Mouse (Mus musculus) large intestine, adult 2 months (tissue): Measurements from ENCODE around the gene Tlr7. TPM values are rescaled to one million over a fixed set of nuclear protein-coding genes. Genes with fewer than 3 reads are reported as not detected.
A peak's percentile ranks its signal among the peaks of the same experiment; 100 is the strongest.
"Not testable (repeated sequence)": the region's sequence is repeated elsewhere in the genome, so short reads cannot be mapped to it uniquely, and the experiment has no call there.

Experiments
- DNase-seq: peaks from one replicate; pipeline ENCODE4 v3.0.0-alpha.2; 2012; ENCODE audit warnings: low read depth, low spot score
- WGBS: fragments of 180-500 bp; shearing (Covaris S2); methylation state at CpG from one replicate; pipeline ENCODE4 v1.1.7; 2018; 5-methylcytosine and 5-hydroxymethylcytosine counted together
- polyA plus RNA-seq: library from polyadenylated mRNA; depleted of rRNA; stranded (reverse); fragments of >200 nt; gene quantifications from 2 replicates; pipeline ENCODE4 v1.2.3, GENCODE M21; 2012; rRNA removed

Tlr7 gene
- polyA plus RNA-seq, 1 experiment: 0.29 TPM

- 72% methylated on average over 4 of the region's 4 CpGs for WGBS
- DNase-seq: no peak
These were observed 15.1 kb downstream of the Tlr7 start for GRCm38 (mm10) chrX:167315093-167315726.

DNA sequence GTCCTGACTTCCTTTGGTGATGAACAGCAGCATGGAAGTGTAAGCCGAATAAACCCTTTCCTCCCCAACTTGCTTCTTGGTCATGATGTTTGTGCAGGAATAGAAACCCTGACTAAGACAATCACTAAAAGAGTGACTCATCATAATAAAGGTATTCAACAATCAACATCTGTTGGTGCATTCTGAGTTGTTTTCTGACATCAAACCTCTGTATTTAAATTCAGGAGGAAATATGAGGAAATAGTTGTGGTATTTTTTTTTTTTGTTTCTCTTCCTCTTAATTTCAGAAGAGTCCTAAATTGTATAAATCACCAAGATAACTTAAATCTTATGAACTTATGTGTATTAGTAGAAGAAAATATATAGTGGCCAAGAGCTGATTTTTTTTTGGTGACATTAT lies 28.3 kb downstream of the Tlr7 start:
- DNase-seq: not testable (repeated sequence)
- 75% methylated on average over 1 of the region's 1 CpGs for WGBS

- DNase-seq: peak; percentile 11
- 15% methylated on average over 9 of the region's 9 CpGs for WGBS
These were observed 53.4 kb downstream of the Tlr7 start for GRCm38 (mm10) chrX:167276953-167277352.

DNA sequence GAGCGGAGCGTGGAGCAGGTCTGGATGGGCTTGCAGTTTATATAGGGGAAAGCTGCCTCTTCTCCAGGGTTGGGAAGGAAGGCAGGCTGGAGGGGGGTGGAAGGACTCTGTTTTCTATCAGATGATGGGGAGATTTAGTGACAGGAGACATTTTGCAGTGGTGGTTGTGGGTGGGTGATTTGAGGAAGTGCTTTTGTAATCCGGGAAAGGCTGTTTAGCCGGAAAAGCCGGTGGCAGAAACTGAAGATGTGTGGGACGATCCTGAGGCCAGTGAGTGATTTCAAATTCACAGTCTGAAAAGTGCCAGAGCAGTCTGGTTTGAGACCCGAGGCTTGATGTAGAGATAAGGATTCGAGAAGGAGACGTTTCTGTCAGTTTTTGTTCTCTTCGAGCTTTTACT lies 53.8 kb downstream of the Tlr7 start:
- 46% methylated on average over 10 of the region's 10 CpGs for WGBS
- no peak for DNase-seq

GRCm38 (mm10) chrX:167264086-167264485 lies 66.3 kb downstream of the Tlr7 start, which contains the start of gene Tlr8:
Gene Tlr8, minus strand, starts transcription at chrX:167264329.
- WGBS: 63% methylated on average over 4 of the region's 4 CpGs
- DNase-seq: no peak

DNA sequence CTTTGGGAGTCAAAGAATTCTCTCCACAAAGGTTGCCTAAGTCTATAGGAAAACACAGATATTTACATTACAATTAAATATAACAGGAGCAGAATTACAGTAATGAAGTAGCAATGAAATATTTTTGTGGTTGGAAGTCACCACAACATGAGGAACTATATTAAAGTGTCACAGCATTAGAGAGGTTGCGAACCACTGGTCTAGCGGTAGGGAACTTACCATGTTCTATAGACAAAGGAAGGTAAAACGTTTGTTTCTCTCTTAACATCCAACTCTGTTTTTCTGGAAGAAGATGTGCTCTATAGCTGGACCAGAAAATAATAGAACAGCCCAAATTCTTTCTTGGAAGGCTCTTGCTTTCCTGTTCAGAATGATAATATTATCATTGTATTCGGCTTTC lies 66.8 kb downstream of the Tlr7 start:
- WGBS: 79% methylated on average over 4 of the region's 4 CpGs

More for the DNA sequence above, 66.8 kb downstream of the Tlr7 start:
- no peak for DNase-seq

Other genes starting within 250 kb of the Tlr7 start
- 455 and 536 TPM in 2 replicates for gene Tmsb4x, start 121.2 kb downstream of the Tlr7 start, polyA plus RNA-seq
- 0.10 and 0.97 TPM in 2 replicates for gene Tlr8, start 66.2 kb downstream of the Tlr7 start, polyA plus RNA-seq
- gene Prps2, start 52.2 kb upstream of the Tlr7 start, polyA plus RNA-seq: 7.1 and 13.3 TPM in 2 replicates